Mouse (Mus musculus) cerebellum, adult 8-10 months (tissue): ENCODE measurements around the gene Uhrf1bp1l.
A peak's percentile ranks its signal among the peaks of the same experiment; 100 is the strongest.

Experiments
- DNase-seq: peaks from one replicate; pipeline ENCODE4 v3.0.0; 2022

Uhrf1bp1l gene

GRCm38 (mm10) chr10:89855251-89855875 is 110.6 kb downstream of the Uhrf1bp1l start:
- DNase-seq: no peak

- DNase-seq: peak; percentile 53
Measured at GRCm38 (mm10) chr10:89856286-89856685, 111.5 kb downstream of the Uhrf1bp1l start.

GRCm38 (mm10) chr10:89868211-89868610 is 123.4 kb downstream of the Uhrf1bp1l start:
- no peak for DNase-seq

GRCm38 (mm10) chr10:89868836-89869235 is 124.0 kb downstream of the Uhrf1bp1l start:
- DNase-seq: no peak
